Mouse (Mus musculus) brown adipose tissue, adult 24 weeks (tissue): ENCODE data around the gene Slc17a9. TPM values are rescaled to one million over a fixed set of nuclear protein-coding genes. Genes with fewer than 3 reads are reported as not detected.
A peak's percentile ranks its signal among the peaks of the same experiment; 100 is the strongest.
"Not testable (repeated sequence)": the region's sequence is repeated elsewhere in the genome, so short reads cannot be mapped to it uniquely, and the experiment has no call there.

Source experiments
- H3K27ac ChIP-seq: fragments of 200-500 bp; replicated peaks from 2 replicates; pipeline ENCODE4 v1.5.1; 2012; ENCODE audit warnings: low read depth, mild to moderate bottlenecking, low read length
- H3K4me1 ChIP-seq: fragments of 200-500 bp; 2 replicates; pipeline ENCODE4 v1.6.1; 2012; ENCODE audit warnings: low read length, mixed read lengths; ENCODE audit not compliant: control insufficient read depth, insufficient read depth, insufficient read length
- H3K4me3 ChIP-seq: fragments of 200-500 bp; 2 replicates; pipeline ENCODE4 v1.5.1; 2012; ENCODE audit warnings: low read depth, mild to moderate bottlenecking, low read length, moderate library complexity; ENCODE audit not compliant: insufficient read depth
- polyA plus RNA-seq: library from polyadenylated mRNA; stranded (reverse); fragments of >200 nt; gene quantifications from 2 replicates; pipeline ENCODE4 v1.2.4, GENCODE M21; 2012; ENCODE audit not compliant: missing spikeins, insufficient read depth, insufficient read length

Gene Slc17a9
- polyA plus RNA-seq, 1 experiment, result not detected

- H3K4me3 ChIP-seq, result no peak overlapping the region
- H3K27ac ChIP-seq, result peak overlapping the region; percentile 96
- H3K4me1 ChIP-seq, result peaks cover 35% of the 10 kb centered on the region
These were observed 21.3 kb upstream of the Slc17a9 start for GRCm38 (mm10) chr2:180703645-180704359.

DNA sequence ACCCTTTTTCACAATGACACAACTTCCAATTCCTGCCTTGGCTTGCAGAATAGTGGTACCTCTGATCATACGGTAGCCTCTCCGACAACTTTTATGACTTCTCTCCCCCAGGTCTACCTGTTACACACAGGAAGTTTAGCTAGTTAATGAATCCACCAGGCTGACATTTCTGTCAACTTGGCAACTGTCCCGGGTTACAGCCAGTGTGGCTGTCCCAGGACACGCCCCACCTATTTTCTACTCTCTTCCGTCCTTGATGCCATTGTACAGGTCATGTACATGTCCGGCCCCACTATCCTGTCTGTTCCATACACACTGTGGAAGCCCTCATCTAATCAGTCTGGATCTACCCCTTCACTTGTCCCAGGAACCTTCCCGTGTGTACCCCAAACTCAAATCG, 20.5 kb upstream of the Slc17a9 start:
- H3K27ac ChIP-seq, result peak overlapping the region; percentile 96
- H3K4me3 ChIP-seq, result peak overlapping the region; percentile 30
- peaks cover 29% of the 10 kb centered on the region for H3K4me1 ChIP-seq

- Histone ChIP-seq H3K4me3 (peak overlapping the region; percentile 30), H3K27ac (peak overlapping the region; percentile 96), H3K4me1 (peaks cover 28% of the 10 kb centered on the region)
These were observed 20.0 kb upstream of the Slc17a9 start for GRCm38 (mm10) chr2:180705066-180705465.

- Histone ChIP-seq H3K4me1 (peaks cover 23% of the 10 kb centered on the region), H3K27ac (peak overlapping the region; percentile 96; the same call in 1 of the 2 replicates), H3K4me3 (no peak overlapping the region)
These were observed 19.1 kb upstream of the Slc17a9 start for GRCm38 (mm10) chr2:180705975-180706374.

DNA sequence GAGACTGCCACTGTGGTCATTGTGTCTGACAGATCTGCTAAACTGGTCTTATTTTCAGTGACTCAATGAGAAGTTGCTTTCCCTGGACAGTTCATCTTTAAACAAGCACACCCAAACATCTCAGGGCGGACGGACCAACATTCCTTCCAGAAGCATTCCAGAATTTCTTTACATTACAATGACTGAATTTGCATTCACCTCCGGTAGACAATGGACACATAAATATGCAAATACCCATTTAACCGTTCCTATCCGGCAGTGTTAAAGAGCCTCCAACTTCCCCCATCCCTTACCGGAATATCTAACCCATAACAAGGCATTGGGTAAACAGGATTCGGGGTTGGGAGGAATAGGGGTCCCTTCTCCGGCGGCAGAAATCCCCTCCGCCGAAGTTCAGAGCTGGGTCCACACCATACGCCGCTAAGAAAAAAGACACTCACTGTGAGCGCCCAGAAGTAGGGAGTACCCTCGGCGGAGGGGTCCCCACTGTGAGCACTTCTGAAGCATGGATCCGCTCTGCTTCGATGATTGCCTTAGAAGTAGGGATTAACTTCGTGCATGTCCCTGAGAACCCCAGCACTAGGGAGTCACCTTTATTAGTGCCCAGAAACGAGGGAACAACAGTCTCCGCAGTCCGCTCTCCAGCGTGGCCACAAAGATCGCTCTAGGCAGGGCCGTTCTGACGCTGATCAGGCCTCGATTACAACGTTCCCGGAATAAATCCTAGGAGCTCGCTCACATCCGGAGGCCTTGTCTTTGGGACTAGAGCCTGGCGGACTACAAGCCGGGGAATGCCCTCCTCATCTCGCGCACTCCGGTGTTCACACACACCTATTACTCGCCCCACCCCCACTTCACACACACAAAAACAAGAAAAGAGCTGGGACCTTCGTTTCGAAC, 15.8 kb upstream of the Slc17a9 start:
- H3K4me3 ChIP-seq, result peak overlapping the region; percentile 99
- peak overlapping the region; percentile 99 for H3K27ac ChIP-seq
- H3K4me1 ChIP-seq, result peaks cover 21% of the 10 kb centered on the region

GRCm38 (mm10) chr2:180709923-180710272, 15.2 kb upstream of the Slc17a9 start, which contains the start of the genes Dido1 and Gid8:
TSS of gene Dido1 (minus strand) at chr2:180709999.
TSS of gene Gid8 (plus strand) at chr2:180710117.
- Histone ChIP-seq H3K27ac (peak within 1 kb of the TSS; percentile 99), H3K4me1 (peaks cover 16% of the 10 kb centered on the region), H3K4me3 (peak within 1 kb of the TSS; percentile 99)

DNA sequence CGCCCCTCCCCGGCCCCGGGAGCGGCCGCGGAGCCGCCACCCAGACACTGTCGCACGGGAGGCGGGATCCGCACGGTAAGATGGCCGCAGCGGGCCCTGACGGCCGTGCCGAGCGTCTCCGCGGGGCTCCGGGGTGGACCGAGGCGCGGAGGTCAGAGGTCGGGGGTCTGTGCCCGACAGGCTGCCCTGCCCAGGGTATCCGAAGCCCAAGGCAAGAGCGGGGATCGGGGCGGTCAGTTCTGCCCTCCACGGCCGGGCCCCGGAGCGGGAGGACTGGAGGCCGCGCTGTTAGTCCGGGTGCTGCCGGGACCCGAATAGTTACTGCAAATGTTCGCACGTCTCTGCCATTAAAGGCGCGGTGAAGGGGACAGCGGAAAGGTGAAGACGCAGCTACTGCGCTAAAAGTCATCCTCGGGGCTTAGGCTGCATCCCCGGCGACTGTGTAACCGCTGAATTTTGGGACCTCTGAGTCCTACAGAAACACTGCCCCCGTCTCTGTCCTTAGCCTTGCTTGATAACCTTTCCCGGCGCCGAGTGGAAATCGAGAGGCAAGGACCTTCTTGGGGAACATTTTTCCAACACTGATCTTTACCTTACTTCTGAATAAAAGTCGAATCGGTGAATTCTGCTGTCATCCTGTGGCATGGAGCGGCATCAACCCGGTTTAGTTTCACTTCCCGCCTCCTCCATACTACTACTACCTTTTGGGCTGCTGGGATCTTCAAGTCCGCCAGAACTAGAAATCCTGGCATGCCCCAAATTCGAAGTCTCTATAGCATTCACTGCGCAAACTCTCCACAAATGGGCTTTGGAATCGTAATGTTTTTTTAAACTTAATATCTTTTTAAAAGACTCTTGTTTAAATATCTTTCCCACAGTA, 14.5 kb upstream of the Slc17a9 start:
- peak overlapping the region; percentile 98 for H3K4me3 ChIP-seq
- peak overlapping the region; percentile 83 for H3K27ac ChIP-seq
- peaks cover 10% of the 10 kb centered on the region for H3K4me1 ChIP-seq

DNA sequence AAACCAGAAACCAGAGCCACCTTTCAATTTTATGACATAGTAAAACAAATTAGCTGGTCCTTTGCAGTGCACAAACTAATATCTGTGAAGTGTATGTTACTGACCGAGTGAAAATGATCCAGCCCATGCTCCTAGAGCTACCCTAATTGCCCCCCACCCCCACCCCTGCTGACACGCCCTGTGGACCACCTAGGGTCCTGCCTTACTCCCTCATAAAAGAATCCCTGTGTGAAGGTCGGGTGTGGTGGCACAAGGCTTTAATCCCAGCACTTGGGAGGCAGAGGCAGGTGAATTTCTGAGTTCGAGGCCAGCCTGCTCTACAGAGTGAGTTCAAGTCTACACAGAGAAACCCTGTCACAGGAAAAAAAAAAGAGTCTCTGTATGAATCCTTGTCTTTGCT, 13.5 kb upstream of the Slc17a9 start:
- H3K27ac ChIP-seq, result no peak overlapping the region

DNA sequence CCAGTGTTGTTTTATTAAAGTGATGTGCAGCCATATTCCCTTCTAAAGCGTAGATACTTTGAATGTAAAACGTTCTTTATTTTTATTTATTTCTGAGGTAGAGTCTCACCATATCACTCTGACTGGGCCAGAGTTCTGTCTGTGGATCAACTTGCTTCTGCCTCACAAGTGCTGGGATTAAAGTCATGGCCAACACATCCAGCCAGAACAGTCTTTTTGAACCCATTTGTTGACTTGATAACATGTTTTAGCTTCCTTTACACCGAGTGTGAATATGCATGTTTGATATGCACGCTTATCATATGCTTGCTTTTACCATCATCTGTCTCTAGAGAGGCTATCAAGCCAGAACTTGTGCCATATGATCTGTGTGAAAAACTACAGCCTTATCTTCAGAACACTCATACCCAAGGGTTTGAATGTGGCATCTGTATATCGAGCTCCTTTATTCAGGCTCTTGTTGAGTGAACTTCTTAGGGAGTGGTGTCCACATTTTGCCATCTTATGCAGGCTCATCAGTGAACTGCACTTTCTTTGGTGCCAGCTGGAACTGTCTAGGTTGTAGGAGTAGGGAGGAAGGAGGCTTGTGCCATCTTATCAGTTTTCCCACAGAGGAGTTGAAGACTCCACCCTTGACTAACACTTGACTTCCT, 12.9 kb upstream of the Slc17a9 start:
- Histone ChIP-seq H3K4me3 (no peak overlapping the region), H3K27ac (no peak overlapping the region), H3K4me1 (peaks cover 6% of the 10 kb centered on the region)

More for the DNA sequence above, 13.5 kb upstream of the Slc17a9 start:
- Histone ChIP-seq H3K4me3 (peak overlapping the region; percentile 98; the same call in 1 of the 2 replicates), H3K4me1 (peaks cover 6% of the 10 kb centered on the region)

DNA sequence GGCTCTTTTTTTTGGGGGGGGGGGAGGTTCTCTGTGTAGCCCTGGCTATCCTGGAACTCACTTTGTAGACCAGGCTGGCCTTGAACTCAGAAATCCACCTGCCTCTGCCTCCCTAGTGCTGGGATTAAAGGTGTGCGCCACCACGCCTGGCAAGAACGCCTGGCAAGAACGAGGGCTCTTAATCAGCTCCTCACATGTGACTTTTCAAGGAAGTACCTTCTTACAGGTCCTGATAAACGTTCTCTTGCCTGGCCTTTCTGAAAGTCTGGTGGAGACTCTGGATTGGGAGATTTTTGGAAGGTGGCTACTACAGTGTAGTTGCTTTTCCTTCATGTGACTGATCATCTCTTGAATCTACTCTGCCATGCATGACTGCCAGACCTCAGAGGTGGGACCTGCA, 2.3 kb upstream of the Slc17a9 start:
- H3K4me3 ChIP-seq, H3K27ac ChIP-seq: not testable (repeated sequence)
- peaks cover 11% of the 10 kb centered on the region for H3K4me1 ChIP-seq

- Histone ChIP-seq H3K4me1 (peaks cover 11% of the 10 kb centered on the region), H3K4me3 (no peak overlapping the region), H3K27ac (no peak overlapping the region)
These were observed 1.2 kb upstream of the Slc17a9 start for GRCm38 (mm10) chr2:180723865-180724264.

GRCm38 (mm10) chr2:180725414-180725778, 333 bp downstream of the Slc17a9 start:
- no peak overlapping the region for H3K27ac ChIP-seq
- peak overlapping the region; percentile 47 for H3K4me3 ChIP-seq
- H3K4me1 ChIP-seq, result peaks cover 11% of the 10 kb centered on the region

DNA sequence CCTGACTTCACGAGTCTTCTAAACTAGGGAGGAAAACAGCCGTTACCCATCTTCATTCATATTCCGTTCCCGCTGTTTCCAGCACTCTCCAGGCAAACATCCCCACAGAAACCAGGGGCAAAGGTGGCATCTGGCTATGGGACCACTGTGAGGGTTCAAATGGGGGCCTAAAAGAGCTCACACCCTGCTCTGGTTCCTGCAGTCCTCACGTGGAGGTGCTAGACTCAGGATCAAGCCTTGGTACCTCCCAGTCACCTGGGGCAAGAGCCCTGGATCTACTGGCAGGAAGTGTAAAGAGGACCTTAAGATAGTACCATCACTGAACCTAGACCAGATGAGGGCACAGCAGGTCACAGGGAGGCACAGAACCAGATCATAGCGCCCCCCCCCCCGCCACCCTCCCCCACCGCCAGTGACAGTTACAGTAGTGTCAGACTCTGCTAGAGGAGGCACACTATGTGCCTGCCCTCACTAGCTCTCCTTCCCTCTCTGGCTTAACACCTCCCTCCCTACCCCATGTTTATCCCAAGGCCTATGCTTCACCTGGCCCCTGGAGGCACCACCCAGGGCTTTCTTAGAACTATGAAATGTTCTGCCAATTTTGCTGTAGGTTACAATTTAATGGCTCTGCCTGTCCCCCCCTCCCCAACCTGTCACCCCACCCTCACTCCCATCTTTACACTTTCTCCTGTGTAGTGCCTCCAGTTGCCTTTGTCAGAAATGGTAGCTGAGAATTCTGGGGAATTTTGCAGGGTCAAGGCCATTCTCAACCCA, 980 bp downstream of the Slc17a9 start:
- peaks cover 11% of the 10 kb centered on the region for H3K4me1 ChIP-seq
- H3K27ac ChIP-seq, result no peak overlapping the region
- H3K4me3 ChIP-seq, result no peak overlapping the region
